Mouse (Mus musculus) neural tube, embryonic 12.5 days (tissue): ENCODE data around the gene Gins2. TPM values are rescaled to one million over a fixed set of nuclear protein-coding genes. Genes with fewer than 3 reads are reported as not detected.

ENCODE experiments used
- ATAC-seq: fragments of 200-750 bp; cut with Nextera tagmentation; 2 replicates; pipeline ENCODE4 v1.8.0; 2017; ENCODE audit warnings: low read depth, mild to moderate bottlenecking, moderate TSS enrichment, moderate library complexity; ENCODE audit not compliant: low FRiP score
- H3K27ac ChIP-seq: fragments of 300-500 bp; sonication (generic); 2 replicates; pipeline ENCODE4 v1.5.1; 2016
- H3K27me3 ChIP-seq: fragments of 300-500 bp; sonication (generic); replicated peaks from 2 replicates; pipeline ENCODE4 v1.6.1; 2016; ENCODE audit warnings: mild to moderate bottlenecking
- H3K36me3 ChIP-seq: fragments of 300-500 bp; sonication (generic); 2 replicates; pipeline ENCODE4 v1.6.1; 2016; ENCODE audit warnings: mild to moderate bottlenecking
- H3K4me1 ChIP-seq: fragments of 300-500 bp; sonication (generic); 2 replicates; pipeline ENCODE4 v1.6.1; 2016
- H3K4me2 ChIP-seq: fragments of 300-500 bp; sonication (generic); replicated peaks from 2 replicates; pipeline ENCODE4 v1.6.1; 2016; ENCODE audit warnings: mild to moderate bottlenecking
- H3K4me3 ChIP-seq: fragments of 300-500 bp; sonication (generic); 2 replicates; pipeline ENCODE4 v1.5.1; 2016
- H3K9ac ChIP-seq: fragments of 300-500 bp; sonication (generic); 2 replicates; pipeline ENCODE4 v1.6.1; 2016; ENCODE audit warnings: mild to moderate bottlenecking
- H3K9me3 ChIP-seq: fragments of 300-500 bp; sonication (generic); 2 replicates; pipeline ENCODE4 v1.6.1; 2016; ENCODE audit warnings: mild to moderate bottlenecking
- WGBS: fragments of 180-500 bp; shearing (Covaris S2); methylation state at CpG from one replicate; pipeline ENCODE4 v1.1.7; 2016; 5-methylcytosine and 5-hydroxymethylcytosine counted together
- polyA plus RNA-seq: library from polyadenylated mRNA; unstranded; fragments of >200 nt; fragmentation: Nextera tagmentation; extraction: Ambion mirVana; gene quantifications from 2 replicates; pipeline ENCODE4 v1.2.1, GENCODE M21; 2016

Gins2 gene
- polyA plus RNA-seq, 1 experiment from 2014 or later: 53.4 TPM

DNA sequence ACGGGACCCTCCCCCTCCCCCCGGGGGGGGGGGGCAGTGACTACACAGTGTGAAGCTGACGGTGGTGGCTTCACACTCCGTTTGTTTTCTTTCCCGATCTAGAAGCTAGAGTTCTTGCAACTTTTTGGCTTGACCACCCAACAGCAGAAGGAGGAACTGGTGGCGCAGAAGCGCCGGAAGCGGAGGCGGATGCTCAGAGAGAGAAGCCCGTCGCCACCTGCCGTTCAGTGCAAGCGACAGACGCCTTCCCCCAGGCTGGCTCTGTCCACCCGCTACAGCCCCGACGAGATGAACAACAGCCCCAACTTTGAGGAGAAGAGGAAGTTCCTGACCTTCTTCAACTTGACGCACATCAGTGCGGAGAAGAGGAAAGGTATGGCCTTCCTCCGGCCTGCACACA lies 16.6 kb downstream of the Gins2 start:
- no peak overlapping the region for H3K4me3 ChIP-seq
- H3K9ac ChIP-seq: no peak overlapping the region
- no peaks in the 10 kb centered on the region for H3K9me3 ChIP-seq
- peaks cover 7% of the 10 kb centered on the region; the same call in 1 of the 2 replicates for H3K4me1 ChIP-seq
- no peak for ATAC-seq
- no peaks in the 10 kb centered on the region for H3K27me3 ChIP-seq
- 87% methylated on average over 21 of the region's 21 CpGs for WGBS
- no peak overlapping the region for H3K27ac ChIP-seq
- no peak overlapping the region for H3K4me2 ChIP-seq
- H3K36me3 ChIP-seq: peaks cover 98% of the 10 kb centered on the region

DNA sequence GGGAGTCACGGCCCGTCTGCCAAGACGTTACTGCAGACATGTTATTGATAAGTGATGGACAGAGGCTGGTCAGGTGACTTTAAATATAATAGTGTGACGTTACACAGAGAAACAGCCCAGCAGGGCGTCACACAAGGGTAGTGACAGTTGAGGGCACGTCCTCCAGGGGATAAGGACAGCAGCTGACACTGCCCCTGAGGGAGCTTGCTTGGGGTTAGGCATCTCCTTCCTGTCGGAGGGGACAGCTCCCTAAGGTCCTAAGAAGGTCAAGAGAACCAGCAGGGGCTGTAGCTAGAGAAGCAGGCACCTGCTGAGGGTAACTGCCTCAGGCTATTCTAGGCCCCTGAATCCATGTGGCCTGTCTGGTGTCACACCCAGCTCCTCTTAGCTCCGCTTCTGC lies 17.5 kb downstream of the Gins2 start:
- H3K9ac ChIP-seq: no peak overlapping the region
- no peak overlapping the region for H3K27ac ChIP-seq
- H3K4me2 ChIP-seq: no peak overlapping the region
- ATAC-seq: no peak
- H3K27me3 ChIP-seq: no peaks in the 10 kb centered on the region
- H3K36me3 ChIP-seq: peaks cover 98% of the 10 kb centered on the region
- no peaks in the 10 kb centered on the region for H3K9me3 ChIP-seq
- WGBS: 82% methylated on average over 8 of the region's 8 CpGs
- H3K4me3 ChIP-seq: no peak overlapping the region
- peaks cover 12% of the 10 kb centered on the region; the same call in 1 of the 2 replicates for H3K4me1 ChIP-seq

DNA sequence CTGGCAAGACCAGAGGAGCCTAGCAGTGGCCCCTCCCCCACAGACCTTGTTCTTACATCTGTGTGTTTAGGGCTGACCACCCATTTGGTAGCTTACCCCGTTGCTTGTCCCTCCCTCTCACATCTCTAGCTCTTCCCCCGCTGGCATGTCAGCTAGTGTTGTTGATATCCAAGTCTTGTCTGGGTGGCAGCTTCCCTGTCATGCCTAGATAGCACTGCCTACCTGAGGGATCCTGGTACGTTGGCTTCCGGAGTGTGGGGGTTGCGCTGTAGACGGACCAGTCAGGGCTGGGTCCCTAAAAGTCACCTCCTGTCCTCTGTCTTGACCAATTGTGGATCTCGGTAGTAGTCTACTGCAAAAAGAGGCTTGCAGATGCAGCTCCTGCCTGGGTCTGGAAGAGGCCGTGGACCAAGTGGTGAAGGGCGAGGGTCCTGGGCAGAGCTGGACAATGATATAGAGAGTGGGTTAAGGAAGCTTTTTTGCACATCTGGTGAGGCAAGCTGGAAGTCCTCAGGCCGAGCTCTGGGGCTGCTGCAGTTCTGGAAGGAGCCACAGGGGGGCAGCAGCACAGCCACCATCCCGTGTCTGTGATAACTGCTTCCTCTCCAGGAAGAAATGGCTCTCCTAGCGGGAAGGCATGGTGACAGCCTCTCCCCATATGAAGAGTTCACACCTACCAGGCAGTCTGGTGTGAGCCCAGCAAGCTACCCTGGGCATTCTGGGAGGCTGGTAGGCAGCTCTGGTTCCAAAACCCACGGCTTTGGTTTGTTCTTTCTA lies 19.0 kb downstream of the Gins2 start:
- H3K4me1 ChIP-seq: peaks cover 19% of the 10 kb centered on the region
- H3K27me3 ChIP-seq: no peaks in the 10 kb centered on the region
- H3K27ac ChIP-seq: 0 out of 2 replicates have a peak overlapping the region, but pooled peaks have one; percentile 20
- no peak overlapping the region for H3K4me3 ChIP-seq
- H3K4me2 ChIP-seq: no peak overlapping the region
- peaks cover 94% of the 10 kb centered on the region for H3K36me3 ChIP-seq
- 60% methylated on average over 13 of the region's 13 CpGs for WGBS
- no peaks in the 10 kb centered on the region for H3K9me3 ChIP-seq
- no peak overlapping the region for H3K9ac ChIP-seq
- ATAC-seq: no peak

DNA sequence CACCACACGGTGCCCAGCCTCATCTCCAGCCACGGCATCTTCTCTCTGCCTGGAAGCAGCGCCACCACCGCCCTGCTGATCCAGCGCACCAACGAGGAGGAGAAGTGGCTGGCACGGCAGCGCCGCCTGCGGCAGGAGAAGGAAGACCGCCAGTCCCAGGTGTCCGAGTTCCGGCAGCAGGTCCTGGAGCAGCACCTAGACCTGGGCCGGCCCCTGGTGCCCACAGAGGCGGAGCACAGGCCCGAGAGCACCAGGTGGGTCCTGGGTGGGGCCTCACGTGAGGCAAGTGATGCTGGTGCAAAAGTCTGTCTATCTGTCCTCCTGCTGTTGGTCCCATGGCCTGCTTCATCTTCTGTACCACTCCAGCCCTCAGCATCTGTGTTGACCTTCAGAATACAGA lies 20.0 kb downstream of the Gins2 start:
- Histone ChIP-seq H3K36me3 (peaks cover 85% of the 10 kb centered on the region), H3K9ac (no peak overlapping the region), H3K27ac (no peak overlapping the region), H3K4me3 (no peak overlapping the region), H3K4me1 (peaks cover 28% of the 10 kb centered on the region), H3K4me2 (no peak overlapping the region), H3K9me3 (no peaks in the 10 kb centered on the region), H3K27me3 (no peaks in the 10 kb centered on the region)
- no peak for ATAC-seq
- 95% methylated on average over 17 of the region's 17 CpGs for WGBS

DNA sequence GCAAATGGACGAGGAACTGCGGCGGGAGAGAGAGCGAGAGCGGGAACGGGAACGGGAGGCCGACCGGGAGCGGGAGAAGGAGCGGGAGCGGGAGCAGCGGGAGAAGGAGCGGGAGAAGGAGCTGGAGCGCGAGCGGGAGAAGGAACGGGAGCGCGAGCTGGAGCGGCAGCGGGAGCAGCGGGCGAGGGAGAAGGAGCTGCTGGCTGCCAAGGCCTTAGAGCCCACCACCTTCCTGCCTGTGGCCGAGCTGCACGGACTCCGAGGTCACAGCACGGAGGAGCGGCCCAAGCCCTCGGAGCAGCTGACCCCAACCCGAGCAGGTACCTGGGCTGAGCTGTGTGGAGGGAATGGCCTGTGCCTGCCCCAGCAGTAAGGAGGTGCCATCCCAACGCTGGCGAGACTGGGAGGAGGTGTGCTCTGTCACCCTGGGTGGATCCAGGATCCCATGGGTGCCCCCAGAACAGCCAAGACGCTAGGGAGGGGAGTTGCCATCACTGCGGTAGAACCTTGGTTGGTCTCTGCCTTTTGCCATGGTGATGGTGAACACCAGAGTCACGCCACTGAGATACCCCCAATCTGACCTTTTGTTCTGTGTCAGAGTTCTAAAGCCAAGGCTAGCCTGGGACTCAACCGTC lies 20.8 kb downstream of the Gins2 start:
- H3K9ac ChIP-seq: no peak overlapping the region
- H3K27ac ChIP-seq: peak overlapping the region; percentile 20; the same call in 1 of the 2 replicates
- no peak overlapping the region for H3K4me2 ChIP-seq
- no peaks in the 10 kb centered on the region for H3K9me3 ChIP-seq
- H3K36me3 ChIP-seq: peaks cover 78% of the 10 kb centered on the region
- ATAC-seq: no peak
- H3K27me3 ChIP-seq: no peaks in the 10 kb centered on the region
- peaks cover 37% of the 10 kb centered on the region for H3K4me1 ChIP-seq
- no peak overlapping the region for H3K4me3 ChIP-seq
- WGBS: 93% methylated on average over 37 of the region's 37 CpGs

DNA sequence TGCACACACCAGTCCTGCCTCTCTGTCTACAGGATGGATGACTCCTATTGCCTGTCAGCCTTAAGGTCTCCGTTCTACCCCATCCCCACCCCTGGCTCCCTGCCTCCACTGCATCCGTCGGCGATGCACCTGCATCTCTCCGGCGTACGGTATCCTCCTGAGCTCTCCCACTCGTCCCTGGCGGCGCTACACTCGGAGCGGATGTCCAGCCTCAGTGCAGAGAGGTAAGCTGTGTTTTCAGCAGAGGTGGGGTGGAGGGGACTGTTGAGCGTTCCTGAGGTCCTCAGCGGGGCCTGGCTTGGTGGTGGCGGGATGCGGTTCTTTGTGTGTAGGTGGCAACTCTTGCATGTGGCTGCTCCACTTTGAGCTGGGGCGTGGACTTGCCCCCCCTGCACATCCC lies 21.4 kb downstream of the Gins2 start:
- H3K36me3 ChIP-seq: peaks cover 73% of the 10 kb centered on the region
- no peaks in the 10 kb centered on the region for H3K9me3 ChIP-seq
- no peak overlapping the region for H3K4me3 ChIP-seq
- no peak overlapping the region for H3K4me2 ChIP-seq
- ATAC-seq: no peak
- H3K27me3 ChIP-seq: no peaks in the 10 kb centered on the region
- WGBS: 98% methylated on average over 17 of the region's 17 CpGs
- no peak overlapping the region for H3K27ac ChIP-seq
- H3K9ac ChIP-seq: no peak overlapping the region
- peaks cover 42% of the 10 kb centered on the region for H3K4me1 ChIP-seq

DNA sequence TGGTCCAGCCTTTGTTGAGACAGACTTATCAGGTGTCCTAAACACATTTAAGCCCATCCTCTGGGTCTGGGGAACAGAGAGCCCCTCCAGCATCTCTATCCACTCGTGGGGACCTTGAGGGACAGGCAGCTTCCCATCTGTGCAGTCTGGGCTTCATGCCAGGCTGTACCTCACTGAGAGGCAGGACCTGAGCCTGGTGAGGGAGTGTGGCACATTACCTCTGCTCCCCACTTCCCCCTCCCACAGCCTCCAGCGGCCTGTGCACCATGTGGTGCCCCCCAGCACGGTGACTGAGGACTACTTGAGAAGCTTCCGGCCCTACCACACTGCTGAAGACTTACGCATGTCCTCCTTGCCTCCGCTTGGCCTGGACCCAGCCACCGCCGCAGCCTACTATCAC lies 22.4 kb downstream of the Gins2 start:
- no peak overlapping the region for H3K4me3 ChIP-seq
- 88% methylated on average over 8 of the region's 8 CpGs for WGBS
- H3K36me3 ChIP-seq: peaks cover 62% of the 10 kb centered on the region
- ATAC-seq: no peak
- no peaks in the 10 kb centered on the region for H3K9me3 ChIP-seq
- H3K4me2 ChIP-seq: no peak overlapping the region
- H3K27me3 ChIP-seq: no peaks in the 10 kb centered on the region
- H3K4me1 ChIP-seq: peaks cover 53% of the 10 kb centered on the region
- H3K27ac ChIP-seq: no peak overlapping the region
- no peak overlapping the region for H3K9ac ChIP-seq

DNA sequence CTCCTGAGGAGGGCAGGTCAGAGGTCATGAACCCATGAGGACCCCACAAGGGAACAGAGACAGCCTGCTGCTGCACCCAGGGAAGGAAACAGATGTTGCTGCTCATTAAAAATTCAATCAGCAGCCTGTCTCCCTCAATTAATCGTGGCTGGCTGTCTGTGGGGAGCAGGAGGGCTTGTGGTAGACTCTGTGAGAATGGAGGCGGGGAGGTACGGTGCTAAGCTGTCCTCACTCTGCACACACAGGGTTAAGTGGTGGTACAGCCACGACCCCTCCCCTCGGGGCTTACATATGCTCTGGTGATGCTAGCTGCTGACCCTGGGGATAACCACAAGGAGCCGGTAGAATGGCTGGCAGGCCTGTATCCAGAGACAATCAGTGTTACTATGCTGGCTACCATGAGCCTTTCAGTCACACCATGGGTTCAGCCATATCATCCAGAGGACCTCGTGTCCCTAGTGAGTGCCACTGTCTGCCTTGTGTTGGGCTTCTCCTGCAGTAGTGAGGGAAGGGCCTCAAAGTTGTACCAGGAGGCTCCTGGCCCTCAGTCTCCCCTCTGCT lies 23.9 kb downstream of the Gins2 start:
- no peak for ATAC-seq
- Histone ChIP-seq H3K27me3 (no peaks in the 10 kb centered on the region), H3K4me2 (0 out of 2 replicates have a peak overlapping the region, but pooled peaks have one; percentile 10), H3K4me1 (peaks cover 67% of the 10 kb centered on the region), H3K9ac (0 out of 2 replicates have a peak overlapping the region, but pooled peaks have one; percentile 9), H3K27ac (peak overlapping the region; percentile 37; the same call in 1 of the 2 replicates), H3K9me3 (no peaks in the 10 kb centered on the region), H3K4me3 (no peak overlapping the region), H3K36me3 (peaks cover 49% of the 10 kb centered on the region)
- WGBS: 19% methylated on average over 7 of the region's 7 CpGs

DNA sequence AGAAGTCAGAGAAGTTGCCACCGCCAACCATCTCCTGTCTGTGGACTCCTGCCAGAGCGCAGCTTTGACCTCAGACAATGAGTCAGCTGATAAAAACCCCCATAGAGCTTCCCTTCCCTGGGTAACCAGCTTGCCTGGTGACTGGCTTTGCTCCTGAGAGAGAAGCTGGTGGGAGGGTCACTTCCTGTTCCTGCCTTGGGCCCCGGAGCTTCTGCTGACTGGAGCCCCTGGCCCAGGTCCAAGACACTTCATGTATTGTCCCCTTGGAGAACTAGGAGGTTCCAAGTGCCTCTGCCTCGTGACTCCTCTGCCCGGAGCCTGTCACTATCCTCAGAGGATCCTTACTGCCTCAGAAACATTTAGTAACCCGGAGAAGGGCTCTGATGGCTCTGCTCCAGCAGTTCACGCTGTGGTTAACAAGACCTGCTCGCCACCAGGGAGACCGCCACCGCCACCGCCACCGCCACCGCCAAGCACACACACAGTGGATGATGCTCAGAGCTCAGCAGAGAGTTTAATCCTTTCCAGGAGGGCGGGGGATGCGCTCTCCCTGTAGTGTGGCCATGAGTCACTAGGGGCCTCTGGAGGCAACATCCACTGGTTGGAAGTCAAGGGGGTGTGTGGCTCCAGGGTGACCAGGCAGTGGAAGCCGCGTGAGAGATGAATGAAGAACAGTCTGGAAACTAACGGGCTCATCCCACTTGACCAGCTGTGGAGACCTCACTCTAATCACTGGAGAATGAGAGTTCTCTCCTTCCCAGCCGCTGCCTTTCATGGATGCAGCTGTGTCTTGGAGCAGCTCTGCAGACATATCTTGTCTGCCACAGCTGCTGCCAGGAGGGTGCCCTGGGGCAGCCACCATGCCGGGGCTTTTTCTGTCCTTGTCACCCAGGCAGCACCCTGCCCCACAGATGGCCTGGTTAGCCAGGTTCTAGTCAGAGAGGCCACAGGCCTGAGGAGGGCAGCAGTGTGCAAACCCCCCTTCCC lies 25.0 kb downstream of the Gins2 start:
- Histone ChIP-seq H3K4me3 (no peak overlapping the region), H3K4me2 (peak overlapping the region; percentile 34), H3K27ac (peak overlapping the region; percentile 69), H3K4me1 (peaks cover 77% of the 10 kb centered on the region), H3K27me3 (no peaks in the 10 kb centered on the region), H3K9ac (0 out of 2 replicates have a peak overlapping the region, but pooled peaks have one; percentile 33), H3K9me3 (no peaks in the 10 kb centered on the region), H3K36me3 (peaks cover 39% of the 10 kb centered on the region)
- WGBS: 42% methylated on average over 20 of the region's 20 CpGs
- peak; percentile 30 for ATAC-seq

DNA sequence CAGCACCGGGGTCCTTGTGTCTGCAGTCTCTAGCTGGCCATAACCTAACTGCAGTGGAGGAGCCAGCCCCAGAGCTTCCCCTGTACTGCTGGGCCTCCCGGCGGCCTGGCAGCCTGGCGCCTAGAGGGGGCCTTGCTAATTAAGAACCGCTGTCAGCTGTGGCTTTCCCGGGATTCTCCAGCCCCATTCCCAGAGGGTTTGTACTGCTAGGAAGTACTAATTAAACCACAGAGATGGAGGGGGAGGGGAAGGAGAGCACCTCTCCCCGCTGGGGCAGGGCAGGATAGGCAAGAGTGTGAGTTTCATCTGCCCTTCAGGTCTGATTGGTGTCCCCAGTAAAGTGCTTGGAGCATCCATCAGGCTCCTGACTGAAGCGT lies 25.8 kb downstream of the Gins2 start:
- Histone ChIP-seq H3K27ac (peak overlapping the region; percentile 69), H3K36me3 (peaks cover 31% of the 10 kb centered on the region), H3K4me1 (peaks cover 86% of the 10 kb centered on the region), H3K27me3 (no peaks in the 10 kb centered on the region), H3K4me3 (no peak overlapping the region), H3K4me2 (peak overlapping the region; percentile 34), H3K9ac (peak overlapping the region; percentile 33; the same call in 1 of the 2 replicates), H3K9me3 (no peaks in the 10 kb centered on the region)
- ATAC-seq: peak; percentile 27
- 11% methylated on average over 8 of the region's 8 CpGs for WGBS

DNA sequence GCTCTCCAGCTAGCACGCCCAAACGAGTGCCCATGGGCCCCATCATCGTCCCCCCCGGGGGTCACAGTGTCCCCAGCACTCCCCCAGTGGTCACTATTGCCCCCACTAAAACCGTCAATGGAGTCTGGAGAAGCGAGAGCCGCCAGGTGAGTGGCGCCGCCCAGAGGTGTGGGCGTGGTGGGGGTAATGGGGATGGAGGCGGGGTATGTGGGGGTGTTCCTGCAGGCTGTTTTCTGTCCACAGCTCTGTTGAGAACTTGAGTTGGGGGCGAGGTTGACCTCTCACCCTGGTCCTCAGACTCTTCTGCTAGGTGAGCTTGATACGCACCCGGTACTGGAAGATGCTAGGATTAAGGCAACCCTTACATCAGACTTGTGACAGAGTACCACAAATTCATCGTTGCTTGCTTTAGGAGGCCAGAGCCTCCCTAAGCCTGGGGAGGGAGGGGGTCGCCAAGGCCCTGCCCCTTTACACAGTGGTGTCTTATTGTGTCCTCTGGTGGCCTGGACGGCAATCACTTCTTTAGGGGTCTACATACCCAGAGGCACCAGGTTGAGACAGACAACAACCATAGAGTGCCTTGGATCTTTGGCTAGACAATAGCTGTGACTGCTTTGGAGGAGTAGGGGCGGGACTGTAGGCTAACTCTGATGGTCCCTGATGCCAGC lies 26.3 kb downstream of the Gins2 start:
- Histone ChIP-seq H3K27ac (peak overlapping the region; percentile 69), H3K27me3 (no peaks in the 10 kb centered on the region), H3K9ac (peak overlapping the region; percentile 33; the same call in 1 of the 2 replicates), H3K4me1 (peaks cover 91% of the 10 kb centered on the region), H3K36me3 (peaks cover 27% of the 10 kb centered on the region), H3K4me2 (peak overlapping the region; percentile 34), H3K9me3 (no peaks in the 10 kb centered on the region), H3K4me3 (no peak overlapping the region)
- ATAC-seq: 0 out of 2 replicates have a peak, but pooled peaks have one; percentile 5
- WGBS: 73% methylated on average over 18 of the region's 18 CpGs
